Mouse (Mus musculus): ENCODE measurements around the gene Chchd6. TPM values are rescaled to one million over a fixed set of nuclear protein-coding genes. Genes with fewer than 3 reads are reported as not detected.

Gene Chchd6
- total RNA-seq, 4 experiments from 2014 or later: 75.6 to 85.2 (median 78.1) TPM

DNA sequence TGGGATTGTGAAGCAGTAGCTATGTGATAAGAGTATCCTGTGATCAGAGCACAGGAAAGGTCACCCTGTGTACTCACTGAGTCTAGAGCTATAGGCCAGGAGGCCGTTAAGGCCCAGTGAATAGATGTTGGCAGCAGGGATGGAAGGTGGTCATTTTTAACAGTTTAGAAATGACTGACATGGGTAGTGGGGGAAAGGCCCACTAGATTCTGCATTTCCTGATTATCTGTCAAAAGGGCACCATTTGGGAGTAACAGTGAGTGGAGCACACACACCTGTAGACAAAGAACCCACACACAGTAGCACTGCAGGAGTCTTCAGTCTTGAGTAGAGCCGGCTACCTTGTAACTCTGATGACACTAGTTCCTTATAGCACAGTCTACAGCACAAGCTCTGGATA is 141.0 kb downstream of the Chchd6 start:
- no peak for DNase-seq (ENCODE audit: low spot score in 2 of 2)

DNA sequence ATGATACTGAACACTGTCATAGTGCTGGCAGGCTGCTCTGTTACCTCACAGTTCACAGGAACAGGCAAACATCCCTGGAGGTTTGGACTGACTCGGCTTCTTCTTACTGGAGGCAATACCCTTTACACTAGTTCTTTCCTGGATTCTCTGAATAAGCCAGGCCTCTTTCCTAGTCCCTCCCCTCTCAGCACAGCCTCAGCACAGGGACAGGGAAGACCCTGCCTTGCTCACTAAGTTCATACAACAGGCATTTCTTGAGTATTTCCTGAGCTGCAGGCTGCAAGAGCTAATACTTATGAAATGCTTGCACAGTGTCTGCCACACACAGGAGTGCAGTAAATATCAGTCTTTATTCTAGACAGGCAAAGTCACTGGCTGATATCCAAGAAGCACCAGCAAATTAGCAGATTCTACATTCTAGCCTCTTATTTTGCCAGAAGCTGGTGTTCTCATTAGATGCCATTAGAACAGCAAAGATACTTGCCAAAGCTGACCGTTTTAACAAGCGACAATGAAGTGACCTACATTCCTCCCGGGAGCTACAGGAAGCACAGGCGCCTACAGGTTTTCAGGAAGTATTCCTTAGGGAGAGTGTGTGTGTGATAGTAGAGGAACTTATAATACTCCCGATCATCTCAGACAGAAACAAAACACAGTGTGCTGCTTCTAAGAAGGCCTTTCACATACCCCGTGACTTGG is 142.3 kb downstream of the Chchd6 start:
- peak in 1 of 2 experiments; percentile 21 for DNase-seq (ENCODE audit: low spot score in 2 of 2)

DNA sequence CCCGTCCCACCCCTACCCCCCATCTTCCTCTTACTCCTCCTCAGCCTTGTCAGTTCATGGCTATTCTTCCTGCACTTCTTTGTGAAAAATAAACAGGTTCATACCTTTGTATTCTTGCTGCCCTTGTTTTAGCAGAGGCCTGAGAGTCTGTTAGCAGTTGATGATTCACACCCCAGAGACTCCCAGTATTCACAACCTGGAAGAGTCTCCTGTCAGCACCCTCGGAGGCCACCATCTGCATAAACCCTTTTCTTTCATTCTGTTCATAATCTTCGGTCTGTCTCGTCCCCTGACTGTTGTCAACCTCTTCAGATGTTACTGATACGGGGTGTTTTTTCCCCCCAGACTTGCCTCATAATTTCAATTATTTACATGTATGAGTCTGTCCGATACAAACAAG is 143.1 kb downstream of the Chchd6 start:
- DNase-seq (ENCODE audit: low spot score in 2 of 2): no peak

DNA sequence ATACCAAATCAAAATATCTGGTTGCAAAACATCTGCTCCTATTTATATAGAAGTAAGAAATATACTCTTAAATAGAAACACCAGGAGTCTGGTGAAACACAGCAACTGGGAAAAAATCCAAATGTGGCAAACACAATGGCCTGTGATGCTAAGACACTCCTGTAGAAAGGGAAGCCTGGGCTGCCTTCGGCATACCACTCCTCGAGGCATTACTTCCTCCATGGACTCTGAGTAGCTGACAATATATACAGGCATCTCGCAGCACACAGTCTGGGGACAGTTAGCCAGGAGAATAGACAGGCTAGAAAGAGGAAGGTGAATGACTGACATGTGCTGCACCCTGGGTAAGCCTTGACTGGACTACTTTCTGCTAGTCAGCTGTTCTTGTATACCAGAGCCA is 146.7 kb downstream of the Chchd6 start:
- DNase-seq (ENCODE audit: low spot score in 2 of 2): no peak

DNA sequence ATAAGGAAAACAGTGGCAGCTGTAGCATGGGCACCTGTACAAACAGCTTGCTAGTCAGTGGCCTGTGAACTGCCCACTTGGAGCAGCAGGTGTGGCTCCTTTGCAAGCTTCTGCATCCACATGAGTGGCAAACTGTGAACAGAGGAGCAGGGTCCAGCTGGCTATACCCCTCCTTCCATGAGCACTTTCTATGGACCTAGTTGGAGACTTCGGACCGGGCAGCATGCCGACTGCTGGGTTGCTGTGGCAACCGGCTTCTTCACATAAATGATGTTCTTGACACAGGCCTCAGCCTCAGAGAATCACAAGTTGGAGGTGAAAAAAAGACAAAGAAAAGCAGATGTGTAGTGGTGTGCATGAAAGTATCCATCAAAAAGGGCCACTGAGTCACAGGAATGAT is 154.8 kb downstream of the Chchd6 start:
- DNase-seq (ENCODE audit: low spot score in 2 of 2): no peak

DNA sequence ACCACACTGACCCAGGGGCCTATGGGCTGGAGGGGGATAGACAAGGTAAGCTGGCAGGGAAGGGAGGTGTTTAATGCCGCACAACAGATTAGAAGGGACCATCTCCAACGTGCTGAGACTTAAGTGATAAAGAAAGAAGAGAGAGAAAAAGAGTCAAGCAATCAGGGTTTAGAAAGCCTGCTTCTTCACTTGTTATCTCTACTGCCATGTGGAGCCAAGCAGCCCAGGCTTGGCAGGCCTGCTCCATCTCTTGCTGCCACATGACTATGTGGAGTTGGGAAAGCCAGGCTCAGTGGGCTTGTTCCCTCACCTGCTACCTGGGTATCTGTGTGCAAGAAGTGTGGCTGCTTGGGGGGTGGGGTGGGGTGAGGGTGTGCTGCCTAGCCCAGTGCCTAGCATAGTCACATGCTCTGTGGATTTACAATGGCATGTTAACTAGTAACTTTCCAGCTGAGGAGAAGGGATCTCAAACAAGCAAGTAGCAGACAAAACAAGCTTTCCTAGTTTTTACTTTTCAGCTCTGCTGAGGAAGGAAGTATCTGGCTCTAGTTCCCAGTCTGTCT is 163.5 kb downstream of the Chchd6 start:
- DNase-seq (ENCODE audit: low spot score in 2 of 2): no peak

DNA sequence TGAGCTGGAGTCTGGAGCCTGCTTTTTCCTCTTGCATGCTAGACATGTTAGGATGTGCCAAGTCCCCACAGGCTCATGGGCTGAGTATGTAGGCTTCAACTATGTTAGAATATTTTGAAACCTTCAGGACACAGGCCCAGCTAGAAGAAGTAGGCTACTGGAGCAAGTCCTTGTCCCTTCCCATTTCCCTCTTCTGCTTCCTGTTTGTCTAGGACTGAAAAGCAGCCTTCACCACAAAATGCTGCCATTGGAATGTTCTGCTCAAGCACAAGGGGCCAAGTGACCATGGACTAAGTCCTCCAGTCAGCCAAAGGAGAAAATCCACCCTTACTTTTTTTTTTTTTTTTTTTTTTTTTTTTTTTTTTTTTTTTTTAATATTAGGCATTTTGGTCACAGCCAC is 164.7 kb downstream of the Chchd6 start:
- no peak for DNase-seq (ENCODE audit: low spot score in 2 of 2)

DNA sequence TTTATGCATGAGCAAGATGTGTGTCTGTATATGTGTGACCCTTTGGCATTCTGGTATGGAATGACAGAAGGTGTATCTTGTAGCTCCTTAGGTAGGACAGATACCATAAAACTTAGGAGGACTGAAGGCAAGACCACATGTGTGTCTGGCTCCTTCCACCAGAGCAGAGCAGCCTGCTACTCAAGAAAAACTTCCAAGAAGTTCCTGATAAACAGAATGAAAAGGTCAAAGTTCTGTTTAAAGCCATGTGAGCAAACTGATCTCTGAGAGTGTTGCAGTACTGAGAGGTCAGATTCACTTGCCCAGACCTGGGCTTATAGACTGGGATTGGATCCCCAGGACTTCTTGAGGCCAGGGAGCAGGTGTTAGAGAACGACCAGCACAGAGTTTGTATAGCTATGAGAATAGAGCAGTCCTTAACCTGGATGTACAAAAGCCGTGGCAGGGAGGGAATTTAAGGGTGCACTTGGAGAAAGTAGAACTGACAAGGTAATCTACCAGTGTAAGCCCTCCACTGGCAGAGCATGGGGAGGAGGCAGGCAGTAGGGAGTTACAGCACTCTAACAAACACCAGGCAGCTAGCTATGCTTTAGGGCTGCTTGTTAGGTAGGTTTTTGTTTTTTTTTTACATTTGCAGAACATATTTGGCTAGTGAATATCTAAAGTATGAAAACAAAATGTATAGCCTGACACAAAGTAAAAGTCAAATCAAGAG is 166.6 kb downstream of the Chchd6 start:
- DNase-seq (ENCODE audit: low spot score in 2 of 2): no peak

DNA sequence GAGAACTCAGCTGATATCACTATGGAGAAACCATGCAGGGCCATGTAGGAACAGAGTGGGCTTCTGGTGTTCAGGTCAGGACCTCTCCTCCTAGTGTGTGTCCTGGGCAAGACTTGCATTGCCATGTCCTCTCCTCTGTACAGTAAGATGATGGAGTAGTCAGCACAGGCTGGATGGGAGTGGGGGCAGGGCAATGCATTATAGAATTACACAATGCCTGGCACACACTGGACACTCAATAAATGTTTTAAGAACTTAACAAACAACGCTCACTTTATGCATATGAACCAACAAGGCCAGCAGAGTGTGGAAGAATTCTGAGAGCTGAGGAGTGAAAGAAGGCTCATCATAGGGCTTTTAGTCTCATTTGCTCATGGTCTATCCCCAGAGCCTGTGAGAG is 171.0 kb downstream of the Chchd6 start:
- DNase-seq (ENCODE audit: low spot score in 2 of 2): no peak

DNA sequence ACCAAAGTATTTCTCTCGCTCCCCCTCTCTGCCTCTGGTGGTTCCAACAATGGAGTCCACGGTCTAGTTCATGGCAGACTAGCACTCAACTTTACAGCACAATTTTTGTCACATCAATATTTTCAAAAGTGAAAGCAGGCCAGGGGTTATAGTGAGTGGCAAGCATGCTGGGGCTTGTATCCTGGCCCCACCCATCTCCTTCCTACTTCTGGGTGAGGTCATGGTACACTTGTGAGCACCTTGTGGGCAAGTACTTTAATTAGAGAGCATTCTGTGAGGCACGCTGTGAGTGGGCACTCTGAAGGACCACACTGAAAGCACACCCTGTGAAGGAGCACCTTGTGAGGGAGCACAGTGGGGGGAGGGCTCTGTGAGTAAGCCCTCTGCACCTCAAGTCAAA is 172.8 kb downstream of the Chchd6 start:
- no peak for DNase-seq (ENCODE audit: low spot score in 2 of 2)

DNA sequence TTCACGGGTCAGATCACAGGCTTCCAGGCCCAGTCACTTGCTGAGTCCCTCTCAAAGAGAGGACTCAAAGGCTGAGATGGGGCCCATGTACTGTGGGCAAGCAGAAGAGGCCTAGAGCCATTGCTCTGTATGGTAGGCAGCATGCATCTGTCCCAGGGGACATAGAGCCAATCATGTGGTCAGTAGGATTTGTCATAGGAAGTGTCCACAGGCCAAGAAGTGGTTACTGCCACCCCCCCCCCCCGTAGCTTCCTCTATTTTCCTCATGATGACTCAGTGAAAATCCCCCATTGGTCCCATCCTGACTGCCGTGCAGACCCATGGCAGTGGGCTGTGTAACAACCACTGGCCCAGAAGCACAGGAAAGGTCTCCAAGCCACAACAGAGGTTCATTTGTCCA is 173.5 kb downstream of the Chchd6 start:
- no peak for DNase-seq (ENCODE audit: low spot score in 2 of 2)

DNA sequence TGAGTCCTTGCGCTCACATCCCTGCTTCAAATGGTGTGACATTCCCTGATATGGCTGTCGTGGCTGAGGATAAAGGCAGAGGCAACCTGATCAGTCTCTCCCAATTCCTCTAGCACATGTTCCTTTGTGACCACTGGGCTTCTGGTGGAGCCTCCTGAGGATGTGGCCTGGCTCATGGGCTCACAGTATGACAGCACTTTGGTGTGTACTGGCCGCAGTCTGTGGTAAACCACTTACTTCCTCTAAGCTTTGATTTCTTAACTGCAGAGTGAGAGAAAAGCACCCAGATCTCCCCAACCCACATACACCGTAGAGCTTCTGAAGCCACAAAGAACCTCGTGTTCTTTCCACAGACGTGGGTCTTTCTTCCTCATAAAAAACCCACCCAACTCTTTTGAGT is 173.9 kb downstream of the Chchd6 start:
- DNase-seq (ENCODE audit: low spot score in 2 of 2): no peak

DNA sequence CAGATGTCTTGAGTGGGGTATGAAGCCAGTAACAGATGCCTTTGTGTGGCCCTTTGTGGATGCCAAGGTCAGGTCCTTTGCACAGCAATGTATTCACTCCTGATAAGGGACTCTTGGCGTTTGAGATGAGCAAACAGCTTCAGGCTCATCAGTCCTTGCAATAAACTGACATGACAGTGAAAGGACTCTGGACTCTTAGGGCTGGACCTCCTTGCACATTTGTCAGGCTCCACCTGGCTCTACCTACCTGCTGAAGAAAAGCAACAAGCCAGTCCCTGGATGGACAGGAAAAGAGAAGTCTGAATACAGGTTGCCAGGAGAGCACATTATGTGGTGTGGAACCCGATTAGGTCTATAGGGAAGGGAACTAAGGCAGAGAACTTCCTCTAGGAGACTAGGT is 174.7 kb downstream of the Chchd6 start:
- DNase-seq (ENCODE audit: low spot score in 2 of 2): no peak

DNA sequence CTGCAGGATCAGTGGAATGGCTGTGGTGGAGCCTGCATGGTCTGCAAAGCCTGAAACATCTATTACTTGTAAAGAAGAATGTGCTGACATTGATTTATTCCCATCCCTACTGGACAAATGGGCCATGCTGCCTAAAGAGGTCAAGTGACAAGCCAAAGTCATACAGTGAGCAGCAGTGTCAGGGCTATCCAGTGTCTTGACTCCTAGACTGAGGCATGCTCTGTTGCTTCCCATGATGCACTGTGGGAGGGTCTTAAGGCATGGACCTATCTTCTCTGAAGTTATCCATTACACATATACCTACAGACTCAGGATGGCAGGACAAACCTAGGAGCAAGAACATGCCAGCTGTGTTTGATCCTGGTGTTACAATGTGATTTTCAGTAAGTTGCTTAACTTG is 175.3 kb downstream of the Chchd6 start:
- no peak for DNase-seq (ENCODE audit: low spot score in 2 of 2)

DNA sequence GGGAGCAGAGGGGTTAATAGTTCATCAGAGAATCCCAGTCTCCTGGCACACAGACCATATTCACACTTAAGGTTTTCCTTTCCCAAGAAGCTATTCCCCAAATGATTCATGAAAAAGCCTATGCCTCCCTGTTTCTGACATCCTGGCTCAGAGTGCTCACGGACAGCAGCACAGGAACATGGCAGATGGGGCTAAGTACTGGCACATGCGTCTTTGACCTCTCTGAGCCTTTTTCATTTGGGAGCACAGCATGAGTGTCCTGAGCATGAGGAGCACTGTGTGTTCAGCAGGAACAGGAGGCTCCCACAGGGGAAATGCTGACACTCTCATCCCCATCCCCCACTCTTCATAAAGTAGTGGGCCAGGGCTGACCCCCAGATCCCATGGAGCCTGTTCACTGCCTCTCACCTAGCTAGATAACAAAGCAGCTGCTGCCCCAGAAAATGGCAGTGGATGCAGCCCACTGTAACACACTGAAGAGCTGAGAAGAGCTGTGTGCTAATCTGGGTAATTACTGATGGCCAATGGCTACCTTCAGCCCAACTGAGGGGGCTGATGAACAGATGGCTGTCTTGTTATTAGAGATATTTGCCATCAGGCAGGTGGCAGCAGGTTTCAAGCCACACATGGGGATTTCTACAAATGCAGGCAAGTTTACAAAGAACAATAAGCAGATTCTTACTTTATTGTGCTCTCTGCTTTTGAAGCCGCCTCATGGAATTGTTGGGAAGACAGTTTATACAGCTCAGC is 176.2 kb downstream of the Chchd6 start:
- no peak for DNase-seq (ENCODE audit: low spot score in 2 of 2)

DNA sequence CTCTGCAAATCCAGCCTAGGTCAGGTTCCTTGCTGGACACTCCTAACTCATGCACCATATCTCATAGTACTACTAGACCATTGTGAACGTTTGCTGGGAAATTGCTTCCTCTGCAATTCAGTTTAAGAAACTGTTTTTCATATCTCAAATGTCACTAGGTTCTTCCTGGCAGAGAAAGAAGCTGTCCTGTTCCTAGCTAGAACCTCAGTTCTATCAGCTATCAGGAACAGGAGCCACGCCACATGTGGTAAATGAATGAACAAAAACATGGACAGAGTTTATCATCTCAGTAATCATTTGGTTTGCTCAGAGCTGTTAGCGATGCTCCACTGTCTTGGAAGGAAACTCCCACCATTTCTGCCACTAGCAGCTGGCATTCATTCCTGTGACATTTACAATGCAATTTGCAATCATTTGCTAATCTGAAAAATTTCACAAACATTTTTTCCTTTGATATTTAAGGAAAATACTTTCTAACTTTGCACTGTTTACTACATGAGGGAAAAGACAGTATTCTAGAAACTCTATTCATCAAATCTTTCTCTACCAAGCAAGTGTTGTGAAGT is 179.3 kb downstream of the Chchd6 start:
- no peak for DNase-seq (ENCODE audit: low spot score in 2 of 2)

DNA sequence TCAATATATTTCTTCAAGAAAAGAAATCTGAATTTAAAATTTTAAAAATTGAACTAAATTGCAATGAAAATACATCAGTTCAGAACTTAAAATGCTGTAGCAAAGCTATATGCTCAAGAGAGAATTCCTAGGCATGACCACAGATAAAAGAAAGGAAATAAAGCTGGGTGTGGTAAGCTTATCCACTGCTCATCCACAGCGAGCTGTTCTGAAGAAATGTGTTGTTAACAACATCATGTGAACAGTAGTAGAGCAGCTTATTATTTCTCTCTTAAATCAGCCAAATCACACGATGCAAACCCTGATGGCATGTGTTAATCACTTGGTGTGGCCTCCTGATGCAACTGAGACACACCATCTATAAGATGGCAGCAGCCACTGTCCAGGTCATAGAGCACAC is 180.4 kb downstream of the Chchd6 start:
- no peak for DNase-seq (ENCODE audit: low spot score in 2 of 2)

DNA sequence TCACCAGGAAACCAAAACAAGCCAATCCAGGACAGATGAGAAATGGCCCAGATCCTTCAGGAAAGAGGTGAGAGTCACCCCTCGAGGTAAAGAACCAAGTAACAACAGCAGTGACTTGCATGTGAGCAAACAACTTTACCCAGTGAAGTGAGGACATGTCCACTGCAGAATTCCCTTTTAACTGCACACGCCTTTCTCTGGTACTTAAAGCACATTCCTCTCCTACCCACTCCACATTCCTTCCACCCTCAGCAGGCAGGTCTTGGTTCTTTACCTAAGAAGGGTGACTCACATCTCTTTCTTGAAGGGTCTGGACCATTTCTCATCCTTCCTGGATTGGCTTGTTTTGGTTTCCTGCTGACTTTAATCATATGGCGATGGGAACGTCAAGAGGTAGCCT is 181.3 kb downstream of the Chchd6 start:
- DNase-seq (ENCODE audit: low spot score in 2 of 2): no peak

DNA sequence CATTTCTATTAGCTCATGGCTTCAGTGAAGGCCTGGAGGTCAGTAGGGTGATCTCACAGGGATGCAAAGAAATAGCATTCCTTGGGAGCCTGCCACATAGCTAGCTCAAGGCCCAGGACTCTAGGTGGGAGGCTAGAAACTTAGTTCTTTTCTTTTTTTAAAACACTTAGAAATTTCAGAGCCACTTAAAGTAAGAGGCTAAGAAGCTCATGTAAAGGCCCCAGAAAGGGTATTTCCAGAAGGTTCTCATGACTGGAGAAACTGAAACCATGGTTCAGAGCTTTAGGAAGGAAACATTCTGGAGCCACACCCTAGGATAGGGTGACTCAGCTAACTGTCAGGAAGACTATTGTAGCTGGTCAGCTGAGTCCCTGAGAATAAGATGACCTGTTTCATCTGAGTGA is 182.0 kb downstream of the Chchd6 start:
- no peak for DNase-seq (ENCODE audit: low spot score in 2 of 2)

DNA sequence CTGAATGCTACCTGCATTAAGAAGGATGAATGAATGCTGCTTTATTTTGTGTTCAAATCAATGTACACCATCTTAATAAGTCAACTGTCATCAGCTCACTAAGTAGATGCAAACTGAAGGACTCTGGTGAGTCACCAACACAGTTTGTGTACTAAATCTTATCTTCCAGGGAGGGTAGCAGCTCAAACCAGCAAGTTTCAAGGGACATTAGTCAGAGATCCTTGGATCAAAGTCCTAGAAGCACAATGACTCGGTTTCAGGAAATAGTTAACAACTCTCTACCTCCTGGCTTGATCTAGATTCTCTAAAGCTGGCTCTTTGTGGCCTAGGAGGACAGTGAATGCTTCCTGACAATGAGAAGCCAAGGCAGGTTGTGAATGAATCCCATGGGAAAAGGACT is 182.9 kb downstream of the Chchd6 start:
- no peak for DNase-seq (ENCODE audit: low spot score in 2 of 2)

DNA sequence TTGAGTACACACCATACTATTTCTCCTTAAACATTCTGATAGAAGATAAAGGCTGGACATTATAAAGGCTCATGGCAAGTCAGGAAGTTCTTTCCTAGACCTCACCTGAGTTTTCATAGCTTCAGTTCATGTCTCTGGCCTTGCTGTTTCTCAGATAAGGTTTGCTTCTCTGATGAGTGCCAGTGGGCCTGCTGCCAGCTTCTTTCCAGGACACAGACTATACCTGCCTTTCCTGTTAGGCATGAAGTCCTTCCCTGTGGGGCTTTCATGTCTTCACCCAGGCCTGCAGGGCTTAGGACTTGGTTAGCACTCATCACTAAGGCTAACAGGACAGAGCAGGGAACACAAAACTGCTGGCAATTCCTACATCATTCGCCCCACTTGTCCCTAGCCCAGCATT is 186.4 kb downstream of the Chchd6 start:
- DNase-seq (ENCODE audit: low spot score in 2 of 2): no peak

DNA sequence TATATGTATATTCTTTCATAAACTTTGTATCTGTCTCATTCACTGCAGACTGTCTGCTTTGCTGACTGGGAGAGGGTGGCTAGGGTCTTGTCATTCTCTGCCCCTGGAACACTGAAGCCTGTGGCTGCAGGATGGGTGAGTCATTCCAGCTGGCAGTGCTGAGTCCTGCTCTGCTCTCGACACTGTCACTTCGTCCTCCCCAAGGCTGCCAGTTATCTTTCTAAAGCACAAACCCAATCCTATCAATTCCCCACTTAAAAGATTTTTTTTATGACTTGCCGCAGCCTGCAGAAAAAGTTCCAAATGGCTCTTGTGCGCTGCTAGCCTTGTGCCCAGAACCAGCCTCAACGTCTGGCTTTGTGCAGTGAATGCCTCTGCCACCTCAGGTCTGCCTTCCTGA is 187.2 kb downstream of the Chchd6 start:
- no peak for DNase-seq (ENCODE audit: low spot score in 2 of 2)

Data from left cerebral cortex, adult 8-10 months (tissue).